Mouse (Mus musculus) spleen, adult 2 months (tissue): Measurements from ENCODE around the gene Musk.

ENCODE experiments used
- CTCF ChIP-seq: fragments of 200-500 bp; IDR thresholded peaks from 2 replicates; pipeline ENCODE4 v1.5.1; 2011; ENCODE audit warnings: mild to moderate bottlenecking, inconsistent platforms; ENCODE audit not compliant: insufficient read depth, insufficient read length, insufficient replicate concordance; ENCODE audit errors: extremely low read depth
- POLR2A ChIP-seq: fragments of 200-500 bp; IDR thresholded peaks from 2 replicates; pipeline ENCODE4 v1.6.1; 2011; ENCODE audit warnings: low read depth, low read length, inconsistent platforms

- TF ChIP-seq CTCF (no peak), POLR2A (no peak)
Measured at GRCm38 (mm10) chr4:58351165-58351564, 65.4 kb downstream of the Musk start.
